Mouse (Mus musculus): Measurements from ENCODE around the gene Gpr68. TPM values are rescaled to one million over a fixed set of nuclear protein-coding genes. Genes with fewer than 3 reads are reported as not detected.

The Gpr68 gene
- polyA plus RNA-seq, 1 experiment from 2014 or later, result 0.34 TPM

- WGBS, result 74% methylated on average over 7 of the region's 7 CpGs
- H3K4me3 ChIP-seq (ENCODE audit: low read length), result no peak overlapping the region
- H3K4me2 ChIP-seq (replicated peaks; ENCODE audit: low read depth, low read length), result no peak overlapping the region
- peak; percentile 85 for ATAC-seq (ENCODE audit: low FRiP score, low TSS enrichment)
- H3K27ac ChIP-seq (ENCODE audit: low read depth, low read length), result no peak overlapping the region
- no peaks in the 10 kb centered on the region for H3K9me3 ChIP-seq (ENCODE audit: control insufficient read depth, low read length)
- H3K9ac ChIP-seq (ENCODE audit: low read depth, low read length), result no peak overlapping the region
- H3K27me3 ChIP-seq (ENCODE audit: control insufficient read depth, insufficient read depth, low read length), result no peaks in the 10 kb centered on the region
- no peaks in the 10 kb centered on the region for H3K36me3 ChIP-seq (ENCODE audit: control insufficient read depth, insufficient read depth, low read length)
- peaks cover 11% of the 10 kb centered on the region; the same call in 1 of the 2 replicates for H3K4me1 ChIP-seq (ENCODE audit: control insufficient read depth, insufficient read depth, low read length)
Observed at GRCm38 (mm10) chr12:100849421-100850138, 58.4 kb downstream of the Gpr68 start.

- H3K27ac ChIP-seq (ENCODE audit: low read depth, low read length), result no peak overlapping the region
- no peaks in the 10 kb centered on the region for H3K27me3 ChIP-seq (ENCODE audit: control insufficient read depth, insufficient read depth, low read length)
- no peak overlapping the region for H3K4me2 ChIP-seq (replicated peaks; ENCODE audit: low read depth, low read length)
- WGBS, result 21% methylated on average over 11 of the region's 11 CpGs
- no peaks in the 10 kb centered on the region for H3K9me3 ChIP-seq (ENCODE audit: control insufficient read depth, low read length)
- no peak overlapping the region for H3K4me3 ChIP-seq (ENCODE audit: low read length)
- no peaks in the 10 kb centered on the region for H3K36me3 ChIP-seq (ENCODE audit: control insufficient read depth, insufficient read depth, low read length)
- ATAC-seq (ENCODE audit: low FRiP score, low TSS enrichment), result no peak
- no peak overlapping the region for H3K9ac ChIP-seq (ENCODE audit: low read depth, low read length)
- peaks cover 11% of the 10 kb centered on the region; the same call in 1 of the 2 replicates for H3K4me1 ChIP-seq (ENCODE audit: control insufficient read depth, insufficient read depth, low read length)
Observed at GRCm38 (mm10) chr12:100847437-100848080, 60.4 kb downstream of the Gpr68 start.

GRCm38 (mm10) chr12:100846566-100846965, 61.4 kb downstream of the Gpr68 start:
- no peak overlapping the region for H3K9ac ChIP-seq (ENCODE audit: low read depth, low read length)
- no peaks in the 10 kb centered on the region for H3K9me3 ChIP-seq (ENCODE audit: control insufficient read depth, low read length)
- peaks cover 11% of the 10 kb centered on the region; the same call in 1 of the 2 replicates for H3K4me1 ChIP-seq (ENCODE audit: control insufficient read depth, insufficient read depth, low read length)
- no peak overlapping the region for H3K27ac ChIP-seq (ENCODE audit: low read depth, low read length)
- ATAC-seq (ENCODE audit: low FRiP score, low TSS enrichment), result no peak
- no peak overlapping the region for H3K4me3 ChIP-seq (ENCODE audit: low read length)
- no peak overlapping the region for H3K4me2 ChIP-seq (replicated peaks; ENCODE audit: low read depth, low read length)
- no peaks in the 10 kb centered on the region for H3K27me3 ChIP-seq (ENCODE audit: control insufficient read depth, insufficient read depth, low read length)
- WGBS, result 0% methylated on average over 1 of the region's 1 CpGs
- H3K36me3 ChIP-seq (ENCODE audit: control insufficient read depth, insufficient read depth, low read length), result no peaks in the 10 kb centered on the region

DNA sequence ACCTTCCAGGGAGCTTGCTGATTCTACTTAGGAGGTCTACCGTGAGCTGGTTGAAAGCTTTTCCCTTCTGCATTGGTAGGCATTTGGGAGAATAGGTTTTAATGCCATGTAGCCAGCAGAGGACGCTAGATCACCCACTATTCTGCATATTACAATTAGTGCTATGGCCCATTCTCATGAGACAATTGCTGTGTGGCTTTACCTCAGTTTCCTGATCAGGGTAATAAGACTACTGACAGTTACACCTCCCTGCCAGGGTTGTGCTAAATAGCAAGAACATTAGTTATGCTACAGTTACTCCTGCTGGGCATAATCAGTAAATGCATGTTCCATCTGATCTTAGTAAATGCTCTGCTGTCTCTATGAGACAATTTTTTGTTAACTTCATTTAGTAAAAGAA, 62.2 kb downstream of the Gpr68 start:
- Histone ChIP-seq H3K36me3 (ENCODE audit: control insufficient read depth, insufficient read depth, low read length) (no peaks in the 10 kb centered on the region), H3K4me2 (replicated peaks; ENCODE audit: low read depth, low read length) (no peak overlapping the region), H3K9ac (ENCODE audit: low read depth, low read length) (no peak overlapping the region), H3K27me3 (ENCODE audit: control insufficient read depth, insufficient read depth, low read length) (no peaks in the 10 kb centered on the region), H3K4me3 (ENCODE audit: low read length) (no peak overlapping the region), H3K9me3 (ENCODE audit: control insufficient read depth, low read length) (no peaks in the 10 kb centered on the region), H3K27ac (ENCODE audit: low read depth, low read length) (no peak overlapping the region), H3K4me1 (ENCODE audit: control insufficient read depth, insufficient read depth, low read length) (peaks cover 11% of the 10 kb centered on the region; the same call in 1 of the 2 replicates)
- WGBS, result 39% methylated on average over 2 of the region's 2 CpGs
- no peak for ATAC-seq (ENCODE audit: low FRiP score, low TSS enrichment)

DNA sequence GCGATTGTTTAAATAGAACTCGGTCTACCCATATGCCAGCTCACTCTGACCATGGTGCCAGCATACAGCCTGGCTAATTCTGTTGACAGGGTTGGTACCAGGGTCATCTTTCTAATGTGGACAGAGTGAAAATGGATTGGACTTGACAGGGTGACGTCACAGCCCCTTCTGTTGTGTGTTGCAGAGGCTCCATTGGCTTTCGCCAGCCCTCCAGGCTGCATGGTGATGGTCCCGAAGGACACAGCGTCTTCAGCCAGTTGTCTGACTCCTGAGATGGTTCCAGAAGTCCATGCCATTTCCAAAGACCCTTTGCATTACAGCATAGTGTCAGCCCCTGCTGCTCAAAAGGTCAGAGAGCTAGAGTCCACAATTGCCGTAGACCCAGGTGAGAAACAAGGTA, 63.5 kb downstream of the Gpr68 start:
- 85% methylated on average over 7 of the region's 7 CpGs for WGBS
- H3K4me2 ChIP-seq (replicated peaks; ENCODE audit: low read depth, low read length), result no peak overlapping the region
- no peak overlapping the region for H3K27ac ChIP-seq (ENCODE audit: low read depth, low read length)
- no peak overlapping the region for H3K4me3 ChIP-seq (ENCODE audit: low read length)
- H3K36me3 ChIP-seq (ENCODE audit: control insufficient read depth, insufficient read depth, low read length), result no peaks in the 10 kb centered on the region
- H3K27me3 ChIP-seq (ENCODE audit: control insufficient read depth, insufficient read depth, low read length), result no peaks in the 10 kb centered on the region
- no peaks in the 10 kb centered on the region for H3K9me3 ChIP-seq (ENCODE audit: control insufficient read depth, low read length)
- H3K9ac ChIP-seq (ENCODE audit: low read depth, low read length), result no peak overlapping the region
- ATAC-seq (ENCODE audit: low FRiP score, low TSS enrichment), result no peak
- H3K4me1 ChIP-seq (ENCODE audit: control insufficient read depth, insufficient read depth, low read length), result peaks cover 11% of the 10 kb centered on the region; the same call in 1 of the 2 replicates

DNA sequence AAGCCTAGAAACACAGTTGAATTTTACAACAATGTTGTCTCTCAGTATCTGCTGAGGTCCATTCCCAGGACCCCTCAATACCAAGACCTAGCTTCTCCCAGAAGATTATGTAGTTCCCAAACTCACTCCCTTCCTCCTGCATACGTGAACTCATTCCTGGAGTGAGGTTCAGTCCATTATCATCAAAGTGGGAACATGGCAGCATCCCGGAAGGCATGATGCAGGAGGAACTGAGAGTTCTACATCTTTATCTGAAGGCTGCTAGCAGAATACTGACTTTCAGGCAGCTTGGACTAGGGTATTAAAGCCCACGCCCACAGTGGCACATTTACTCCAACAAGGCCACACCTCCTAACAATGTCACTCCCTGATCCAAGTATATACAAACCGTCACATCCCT, 64.8 kb downstream of the Gpr68 start:
- Histone ChIP-seq H3K27ac (ENCODE audit: low read depth, low read length) (no peak overlapping the region), H3K27me3 (ENCODE audit: control insufficient read depth, insufficient read depth, low read length) (no peaks in the 10 kb centered on the region), H3K9me3 (ENCODE audit: control insufficient read depth, low read length) (no peaks in the 10 kb centered on the region), H3K4me1 (ENCODE audit: control insufficient read depth, insufficient read depth, low read length) (peaks cover 11% of the 10 kb centered on the region; the same call in 1 of the 2 replicates), H3K4me3 (ENCODE audit: low read length) (no peak overlapping the region), H3K36me3 (ENCODE audit: control insufficient read depth, insufficient read depth, low read length) (no peaks in the 10 kb centered on the region), H3K4me2 (replicated peaks; ENCODE audit: low read depth, low read length) (no peak overlapping the region), H3K9ac (ENCODE audit: low read depth, low read length) (no peak overlapping the region)
- no peak for ATAC-seq (ENCODE audit: low FRiP score, low TSS enrichment)
- 90% methylated on average over 4 of the region's 4 CpGs for WGBS

DNA sequence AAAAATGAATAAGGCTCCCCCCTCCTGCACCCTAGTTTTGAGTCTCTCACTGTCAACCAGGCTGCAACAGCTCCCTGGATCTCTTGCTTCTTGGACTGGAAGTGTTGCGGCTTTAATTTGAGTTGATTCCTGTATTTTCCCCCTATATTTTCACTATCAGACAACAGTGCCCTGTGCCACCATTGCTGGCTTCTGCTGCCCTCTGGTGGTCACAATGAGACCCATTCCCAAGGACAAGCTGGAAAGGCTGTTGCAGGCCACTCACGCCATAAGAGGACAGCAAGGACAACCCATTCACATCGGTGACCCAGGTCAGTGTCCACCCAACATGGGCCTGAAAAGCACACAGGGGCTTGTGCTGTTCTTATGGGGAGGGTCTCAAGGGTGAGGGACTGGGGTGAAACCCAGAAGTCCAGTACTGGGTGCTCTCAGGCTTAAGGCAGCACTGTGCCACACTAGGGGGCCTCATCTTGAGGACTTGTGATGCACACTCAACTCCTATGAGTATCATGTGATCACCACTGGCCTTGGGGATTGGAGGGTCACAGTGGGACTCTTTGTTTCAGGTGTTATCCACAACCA, 66.7 kb downstream of the Gpr68 start:
- Histone ChIP-seq H3K27ac (ENCODE audit: low read depth, low read length) (no peak overlapping the region), H3K36me3 (ENCODE audit: control insufficient read depth, insufficient read depth, low read length) (no peaks in the 10 kb centered on the region), H3K9me3 (ENCODE audit: control insufficient read depth, low read length) (no peaks in the 10 kb centered on the region), H3K9ac (ENCODE audit: low read depth, low read length) (no peak overlapping the region), H3K4me1 (ENCODE audit: control insufficient read depth, insufficient read depth, low read length) (no peaks in the 10 kb centered on the region), H3K27me3 (ENCODE audit: control insufficient read depth, insufficient read depth, low read length) (no peaks in the 10 kb centered on the region), H3K4me2 (replicated peaks; ENCODE audit: low read depth, low read length) (no peak overlapping the region), H3K4me3 (ENCODE audit: low read length) (no peak overlapping the region)
- ATAC-seq (ENCODE audit: low FRiP score, low TSS enrichment), result peak; percentile 85
- 23% methylated on average over 3 of the region's 3 CpGs for WGBS

GRCm38 (mm10) chr12:100839926-100840325, 68.1 kb downstream of the Gpr68 start:
- H3K27ac ChIP-seq (ENCODE audit: low read depth, low read length), result no peak overlapping the region
- H3K9ac ChIP-seq (ENCODE audit: low read depth, low read length), result no peak overlapping the region
- H3K27me3 ChIP-seq (ENCODE audit: control insufficient read depth, insufficient read depth, low read length), result no peaks in the 10 kb centered on the region
- ATAC-seq (ENCODE audit: low FRiP score, low TSS enrichment), result no peak
- H3K4me1 ChIP-seq (ENCODE audit: control insufficient read depth, insufficient read depth, low read length), result no peaks in the 10 kb centered on the region
- no peaks in the 10 kb centered on the region for H3K36me3 ChIP-seq (ENCODE audit: control insufficient read depth, insufficient read depth, low read length)
- no peak overlapping the region for H3K4me3 ChIP-seq (ENCODE audit: low read length)
- 87% methylated on average over 6 of the region's 6 CpGs for WGBS
- H3K9me3 ChIP-seq (ENCODE audit: control insufficient read depth, low read length), result no peaks in the 10 kb centered on the region
- no peak overlapping the region for H3K4me2 ChIP-seq (replicated peaks; ENCODE audit: low read depth, low read length)

GRCm38 (mm10) chr12:100839079-100839600, 68.9 kb downstream of the Gpr68 start:
- no peak for ATAC-seq (ENCODE audit: low FRiP score, low TSS enrichment)
- 41% methylated on average over 8 of the region's 8 CpGs for WGBS
- Histone ChIP-seq H3K36me3 (ENCODE audit: control insufficient read depth, insufficient read depth, low read length) (no peaks in the 10 kb centered on the region), H3K27ac (ENCODE audit: low read depth, low read length) (no peak overlapping the region), H3K27me3 (ENCODE audit: control insufficient read depth, insufficient read depth, low read length) (no peaks in the 10 kb centered on the region), H3K4me3 (ENCODE audit: low read length) (no peak overlapping the region), H3K9ac (ENCODE audit: low read depth, low read length) (no peak overlapping the region), H3K9me3 (ENCODE audit: control insufficient read depth, low read length) (no peaks in the 10 kb centered on the region), H3K4me1 (ENCODE audit: control insufficient read depth, insufficient read depth, low read length) (no peaks in the 10 kb centered on the region), H3K4me2 (replicated peaks; ENCODE audit: low read depth, low read length) (no peak overlapping the region)
